Mouse (Mus musculus): Measurements from ENCODE around the gene Meltf.
"Not testable (repeated sequence)": the region's sequence is repeated elsewhere in the genome, so short reads cannot be mapped to it uniquely, and the experiment has no call there.

Gene Meltf

DNA sequence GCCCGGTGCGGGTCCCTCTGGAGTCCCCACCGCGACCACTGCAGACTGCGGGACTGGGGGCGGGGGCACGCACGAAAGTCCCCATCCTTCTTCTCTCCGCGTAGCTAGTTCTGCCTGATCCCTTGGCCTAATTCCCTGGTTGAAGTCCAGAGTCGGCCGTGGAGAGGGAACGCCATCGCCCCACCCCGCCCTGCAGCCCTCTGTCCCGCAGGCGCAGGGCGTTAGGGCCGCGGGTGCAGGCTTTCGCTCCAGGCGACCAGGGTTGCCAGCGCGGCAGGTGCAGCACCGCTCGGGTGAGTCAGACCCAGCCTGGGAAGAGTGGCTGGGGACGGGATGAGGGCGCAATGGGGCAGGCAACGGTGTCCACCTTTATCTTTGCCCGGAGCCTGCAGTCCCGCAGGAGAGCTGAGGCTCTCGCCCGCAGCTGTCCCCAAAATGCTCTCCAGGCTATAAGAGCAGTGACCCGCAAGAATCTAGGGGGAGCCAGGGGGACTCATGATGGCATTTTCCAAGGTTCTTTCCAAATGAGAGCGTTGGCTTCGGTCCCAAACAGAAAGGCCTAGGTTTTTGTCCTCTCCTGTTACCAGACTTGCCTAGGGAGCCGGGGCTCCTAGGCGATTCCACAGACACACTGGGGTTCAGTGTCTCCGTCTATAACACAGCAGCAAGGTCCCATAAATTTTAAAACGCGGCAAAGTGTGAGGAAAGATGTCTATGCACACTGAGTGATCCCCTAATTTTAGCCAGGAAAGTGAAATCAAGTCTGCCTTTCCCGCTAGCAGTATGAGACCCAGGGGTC lies 55.3 kb downstream of the Meltf start, which contains the start of gene Pigz:
Gene Pigz (plus strand): TSS at position 101 of the 799 bp plus-strand sequence.
- DNase-seq (ENCODE audit: low read depth): no peak

GRCm38 (mm10) chr16:31934550-31935010 lies 56.0 kb downstream of the Meltf start:
- no peak for DNase-seq (ENCODE audit: low read depth)

DNA sequence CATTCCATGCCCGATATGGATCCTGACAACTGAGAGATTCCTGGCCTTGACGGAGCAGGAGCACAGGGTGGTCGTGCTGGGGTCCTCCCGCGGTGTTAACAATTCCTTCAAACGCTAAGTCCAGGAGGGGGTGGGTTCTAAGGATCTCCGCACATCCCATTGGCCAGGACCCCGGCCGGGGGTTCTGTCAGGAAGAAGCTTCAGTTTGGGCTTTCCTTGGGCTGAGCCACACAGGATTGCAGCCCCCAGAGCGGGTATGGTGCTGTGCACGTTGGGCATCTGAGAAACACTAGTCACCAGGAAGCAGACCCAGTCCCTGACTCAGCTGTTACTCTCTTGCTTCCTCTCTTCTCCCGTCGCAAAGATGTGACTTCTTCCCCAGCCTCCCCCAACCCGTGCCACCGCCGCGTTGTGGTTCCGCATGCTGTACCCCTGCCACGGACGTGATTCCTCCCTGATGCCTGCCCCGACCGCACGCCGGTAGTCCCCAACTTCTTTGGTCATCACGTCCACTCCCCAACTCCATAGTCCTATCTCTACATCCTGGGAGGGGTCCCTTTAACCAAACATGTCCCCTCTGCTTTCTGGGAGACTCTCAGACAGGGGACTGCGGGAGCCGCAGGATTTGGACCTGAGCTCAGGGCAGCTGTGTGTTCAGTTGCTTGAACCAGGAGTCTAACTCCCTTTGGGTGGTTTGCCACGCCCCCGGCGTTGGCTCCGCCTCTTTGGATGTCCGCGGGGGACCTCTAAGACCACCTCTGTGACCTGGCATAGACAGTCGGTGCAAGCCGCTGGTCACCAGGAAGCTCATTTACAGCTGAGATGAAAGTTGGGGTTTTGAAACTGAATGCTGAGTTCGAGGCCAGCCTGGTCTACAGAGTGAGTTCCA lies 56.7 kb downstream of the Meltf start:
- no peak for DNase-seq (ENCODE audit: low read depth)

DNA sequence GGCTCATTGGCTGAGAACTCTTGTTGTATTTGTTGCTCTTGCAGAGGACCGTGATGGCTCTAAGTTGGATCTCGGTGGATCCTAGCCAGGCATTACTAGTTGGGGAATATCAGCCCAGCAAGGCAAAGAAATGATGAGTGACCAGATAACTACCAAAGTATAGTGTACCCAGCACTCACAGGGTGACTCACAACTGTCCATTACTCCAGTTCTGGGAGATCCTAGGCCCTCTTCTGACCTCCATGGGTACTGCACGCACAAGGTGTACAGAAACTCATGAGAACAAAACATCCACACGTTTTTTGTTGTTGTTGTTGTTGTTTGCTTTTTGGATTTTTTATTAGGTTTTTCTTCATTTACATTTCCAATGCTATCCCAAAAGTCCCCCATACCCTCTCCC lies 58.0 kb downstream of the Meltf start:
- no peak for DNase-seq (ENCODE audit: low read depth)

DNA sequence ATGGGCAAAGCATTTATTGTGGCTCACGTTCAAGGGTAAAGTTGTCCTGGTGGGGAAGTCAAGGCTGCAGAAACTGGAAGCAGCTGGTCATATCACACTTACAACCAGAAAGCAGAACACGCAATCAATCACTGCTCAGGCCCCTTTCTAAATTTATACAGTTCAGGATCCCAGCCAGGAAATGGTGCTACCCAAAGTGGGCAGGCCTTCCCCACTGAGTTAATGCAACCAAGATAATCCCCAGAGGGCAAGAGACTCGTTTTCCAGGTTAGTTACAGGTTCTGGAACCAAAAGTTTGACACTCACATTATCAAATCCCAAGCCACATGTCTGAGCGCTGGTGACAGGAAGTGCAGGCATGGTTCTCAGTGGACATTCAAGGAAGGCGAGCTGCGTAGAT lies 60.2 kb downstream of the Meltf start:
- DNase-seq (ENCODE audit: low read depth): no peak

DNA sequence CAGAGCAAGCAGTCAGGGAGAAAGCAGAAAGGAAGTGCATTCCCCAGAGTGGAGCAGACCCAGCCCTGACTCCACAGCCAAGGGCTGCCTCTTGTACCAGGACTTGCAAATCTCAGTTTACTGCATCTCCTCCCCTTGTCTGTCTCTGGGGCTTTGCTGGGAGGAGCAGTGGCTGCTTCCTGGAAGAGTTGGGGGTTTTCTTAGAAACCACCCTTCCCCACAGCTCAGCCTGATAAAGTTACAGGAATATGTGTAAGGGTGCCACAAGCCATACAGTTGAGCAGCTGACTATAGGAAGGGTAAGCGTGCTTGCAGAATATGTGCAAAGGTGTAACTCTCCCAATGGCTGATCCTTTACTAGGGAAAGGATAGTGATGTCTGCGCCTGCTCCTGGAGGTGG lies 62.0 kb downstream of the Meltf start:
- DNase-seq (ENCODE audit: low read depth): no peak

DNA sequence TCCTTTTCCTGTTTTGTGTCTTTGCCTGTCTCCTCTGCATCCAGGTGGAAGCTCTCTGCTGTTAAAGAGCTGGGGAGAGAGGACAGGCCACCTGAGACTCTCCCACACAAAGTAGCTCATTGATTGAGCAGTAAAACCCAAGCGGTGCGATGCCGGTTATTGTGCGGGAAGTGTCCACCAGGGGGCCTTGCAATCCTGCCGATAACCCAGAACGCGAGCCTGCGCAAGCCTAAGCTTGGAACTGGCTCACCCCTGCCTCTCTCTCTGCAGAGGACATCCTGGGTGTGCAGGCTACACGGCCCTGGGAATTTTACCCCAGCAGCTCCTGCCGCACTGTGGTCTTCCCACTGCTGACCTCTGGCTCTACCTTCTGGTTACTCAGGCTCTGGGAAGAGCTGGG lies 65.4 kb downstream of the Meltf start:
- peak; percentile 33 for DNase-seq (ENCODE audit: low read depth)

GRCm38 (mm10) chr16:31944698-31945255 lies 66.2 kb downstream of the Meltf start:
- DNase-seq (ENCODE audit: low read depth): no peak

GRCm38 (mm10) chr16:31945372-31945771 lies 66.8 kb downstream of the Meltf start:
- DNase-seq (ENCODE audit: low read depth): no peak

- not testable (repeated sequence) for DNase-seq (ENCODE audit: low read depth)
These were observed 67.4 kb downstream of the Meltf start for GRCm38 (mm10) chr16:31945986-31946385.

GRCm38 (mm10) chr16:31947333-31947732 lies 68.7 kb downstream of the Meltf start:
- no peak for DNase-seq (ENCODE audit: low read depth)

DNA sequence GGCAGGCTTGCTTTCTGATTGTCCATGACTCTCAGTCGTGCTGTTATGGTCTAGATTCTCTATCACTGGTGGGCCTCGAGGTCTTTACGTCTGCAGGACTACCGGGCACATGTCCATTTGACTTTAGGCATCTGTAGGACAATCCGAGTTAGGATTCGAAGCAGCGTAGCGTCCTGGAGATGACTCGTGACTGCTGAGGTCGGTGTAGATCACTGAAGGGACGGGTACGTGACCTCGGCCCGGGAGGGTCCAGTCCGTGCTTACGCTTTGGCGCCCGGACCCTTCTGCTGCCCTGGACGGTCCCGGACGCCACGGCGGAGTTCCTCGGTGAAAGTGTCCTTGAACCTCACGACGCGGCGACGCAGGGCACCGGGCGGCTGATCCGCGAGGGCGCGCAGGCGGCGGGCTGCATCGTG lies 69.3 kb downstream of the Meltf start:
- DNase-seq (ENCODE audit: low read depth): no peak

- DNase-seq (ENCODE audit: low read depth): peak; percentile 72
These were observed 69.8 kb downstream of the Meltf start, which contains the start of the genes 0610012G03Rik and Ncbp2 for GRCm38 (mm10) chr16:31948345-31948774. 0610012G03Rik (minus strand) TSS chr16:31948494. Ncbp2 (plus strand) TSS chr16:31948513.

All from fibroblast of lung, adult 2 months (primary cell).